Mouse (Mus musculus) limb, embryonic 12.5 days (tissue): ENCODE results near the gene Stau1. TPM values are rescaled to one million over a fixed set of nuclear protein-coding genes. Genes with fewer than 3 reads are reported as not detected.
A peak's percentile ranks its signal among the peaks of the same experiment; 100 is the strongest.
"Not testable (repeated sequence)": the region's sequence is repeated elsewhere in the genome, so short reads cannot be mapped to it uniquely, and the experiment has no call there.

Experiments
- ATAC-seq: fragments of 200-750 bp; cut with Nextera tagmentation; 2 replicates; pipeline ENCODE4 v1.8.0; 2017; ENCODE audit warnings: low read depth, moderate TSS enrichment; ENCODE audit not compliant: insufficient number of reproducible peaks, insufficient read depth, low FRiP score, low TSS enrichment
- H3K27ac ChIP-seq: fragments of 300-500 bp; sonication (generic); 2 replicates; pipeline ENCODE4 v1.5.1; 2016; ENCODE audit warnings: mild to moderate bottlenecking, moderate library complexity
- H3K27me3 ChIP-seq: fragments of 300-500 bp; sonication (generic); 2 replicates; pipeline ENCODE4 v1.6.1; 2016; ENCODE audit warnings: mild to moderate bottlenecking, moderate library complexity
- H3K36me3 ChIP-seq: fragments of 300-500 bp; sonication (generic); 2 replicates; pipeline ENCODE4 v1.6.1; 2016; ENCODE audit warnings: mild to moderate bottlenecking, moderate library complexity
- H3K4me1 ChIP-seq: fragments of 300-500 bp; sonication (generic); replicated peaks from 2 replicates; pipeline ENCODE4 v1.6.1; 2016
- H3K4me2 ChIP-seq: fragments of 300-500 bp; sonication (generic); 2 replicates; pipeline ENCODE4 v1.6.1; 2016; ENCODE audit warnings: mild to moderate bottlenecking, moderate library complexity
- H3K4me3 ChIP-seq: fragments of 300-500 bp; sonication (generic); replicated peaks from 2 replicates; pipeline ENCODE4 v1.5.1; 2016; ENCODE audit warnings: mild to moderate bottlenecking
- H3K9ac ChIP-seq: fragments of 300-500 bp; sonication (generic); replicated peaks from 2 replicates; pipeline ENCODE4 v1.6.1; 2016; ENCODE audit warnings: mild to moderate bottlenecking, moderate library complexity
- H3K9me3 ChIP-seq: fragments of 300-500 bp; sonication (generic); 2 replicates; pipeline ENCODE4 v1.6.1; 2016; ENCODE audit warnings: mild to moderate bottlenecking, moderate library complexity
- whole genome bisulfite sequencing: fragments of 180-500 bp; shearing (Covaris S2); methylation state at CpG from one replicate; pipeline ENCODE4 v1.1.7; 2016; 5-methylcytosine and 5-hydroxymethylcytosine counted together
- polyA plus RNA-seq: library from polyadenylated mRNA; unstranded; fragments of >200 nt; fragmentation: Nextera tagmentation; extraction: Ambion mirVana; gene quantifications from 2 replicates; pipeline ENCODE4 v1.2.1, GENCODE M21; 2016

The Stau1 gene
- polyA plus RNA-seq, 1 experiment from 2014 or later: 113 TPM

- H3K27me3 ChIP-seq: 0 out of 2 replicates have a peak, but pooled peaks cover 3% of the 10 kb centered on the region
- H3K4me3 ChIP-seq: no peak overlapping the region
- 87% methylated on average over 3 of the region's 3 CpGs for WGBS
- ATAC-seq: no peak
- no peak overlapping the region for H3K27ac ChIP-seq
- H3K4me1 ChIP-seq: peaks cover under 1% of the 10 kb centered on the region
- H3K9me3 ChIP-seq: no peaks in the 10 kb centered on the region
- H3K9ac ChIP-seq: no peak overlapping the region
- H3K4me2 ChIP-seq: no peak overlapping the region
- H3K36me3 ChIP-seq: no peaks in the 10 kb centered on the region
These were observed 14.4 kb upstream of the Stau1 start for GRCm38 (mm10) chr2:167010546-167010945.

GRCm38 (mm10) chr2:167009483-167009882 lies 13.4 kb upstream of the Stau1 start:
- no peak for ATAC-seq
- H3K4me2 ChIP-seq: no peak overlapping the region
- H3K36me3 ChIP-seq: no peaks in the 10 kb centered on the region
- H3K27me3 ChIP-seq: 0 out of 2 replicates have a peak, but pooled peaks cover 3% of the 10 kb centered on the region
- H3K27ac ChIP-seq: no peak overlapping the region
- no peak overlapping the region for H3K4me3 ChIP-seq
- H3K4me1 ChIP-seq: no peaks in the 10 kb centered on the region
- H3K9ac ChIP-seq: no peak overlapping the region
- WGBS: 79% methylated on average over 4 of the region's 4 CpGs
- H3K9me3 ChIP-seq: no peaks in the 10 kb centered on the region

GRCm38 (mm10) chr2:167007565-167007964 lies 11.5 kb upstream of the Stau1 start:
- H3K9ac ChIP-seq, H3K4me3 ChIP-seq, H3K4me1 ChIP-seq, H3K27ac ChIP-seq, H3K27me3 ChIP-seq, H3K36me3 ChIP-seq, ATAC-seq, H3K4me2 ChIP-seq, H3K9me3 ChIP-seq: not testable (repeated sequence)
- WGBS: 79% methylated on average over 4 of the region's 4 CpGs

- H3K27ac ChIP-seq: no peak overlapping the region
- no peak for ATAC-seq
- no peak overlapping the region for H3K4me3 ChIP-seq
- H3K36me3 ChIP-seq: no peaks in the 10 kb centered on the region
- no peaks in the 10 kb centered on the region for H3K4me1 ChIP-seq
- H3K9me3 ChIP-seq: no peaks in the 10 kb centered on the region
- no peak overlapping the region; the same call in 1 of the 2 replicates for H3K9ac ChIP-seq
- H3K4me2 ChIP-seq: no peak overlapping the region
- H3K27me3 ChIP-seq: 0 out of 2 replicates have a peak, but pooled peaks cover 3% of the 10 kb centered on the region
- 76% methylated on average over 13 of the region's 13 CpGs for WGBS
These were observed 10.9 kb upstream of the Stau1 start for GRCm38 (mm10) chr2:167007001-167007491.

GRCm38 (mm10) chr2:167006355-167006754 lies 10.3 kb upstream of the Stau1 start:
- WGBS: 91% methylated on average over 2 of the region's 2 CpGs
- Histone ChIP-seq H3K4me1 (no peaks in the 10 kb centered on the region), H3K9me3 (no peaks in the 10 kb centered on the region), H3K4me2 (no peak overlapping the region), H3K4me3 (no peak overlapping the region), H3K9ac (no peak overlapping the region), H3K27ac (no peak overlapping the region), H3K27me3 (0 out of 2 replicates have a peak, but pooled peaks cover 3% of the 10 kb centered on the region), H3K36me3 (no peaks in the 10 kb centered on the region)
- ATAC-seq: no peak

GRCm38 (mm10) chr2:167004099-167004854 lies 8.2 kb upstream of the Stau1 start:
- Histone ChIP-seq H3K4me2 (no peak overlapping the region), H3K9me3 (no peaks in the 10 kb centered on the region), H3K27me3 (no peaks in the 10 kb centered on the region), H3K36me3 (no peaks in the 10 kb centered on the region), H3K27ac (no peak overlapping the region), H3K4me3 (no peak overlapping the region), H3K4me1 (no peaks in the 10 kb centered on the region), H3K9ac (no peak overlapping the region)
- no peak for ATAC-seq
- WGBS: 41% methylated on average over 8 of the region's 8 CpGs

- Histone ChIP-seq H3K9me3 (no peaks in the 10 kb centered on the region), H3K27ac (no peak overlapping the region)
- WGBS: 53% methylated on average over 9 of the region's 9 CpGs
These were observed 5.4 kb upstream of the Stau1 start for GRCm38 (mm10) chr2:167001486-167001885.

GRCm38 (mm10) chr2:166996533-166996894 lies 415 bp upstream of the Stau1 start:
- Histone ChIP-seq H3K9me3 (no peaks in the 10 kb centered on the region), H3K36me3 (no peaks in the 10 kb centered on the region), H3K4me2 (peak overlapping the region; percentile 57), H3K4me1 (peaks cover 37% of the 10 kb centered on the region), H3K4me3 (peak overlapping the region; percentile 100), H3K27ac (peak overlapping the region; percentile 99), H3K9ac (peak overlapping the region; percentile 60), H3K27me3 (no peaks in the 10 kb centered on the region)
- peak; percentile 27; the same call in 1 of the 2 replicates for ATAC-seq
- 39% methylated on average over 8 of the region's 8 CpGs for WGBS

More at GRCm38 (mm10) chr2:167001486-167001885, 5.4 kb upstream of the Stau1 start:
- Histone ChIP-seq H3K4me3 (no peak overlapping the region), H3K4me1 (0 out of 2 replicates have a peak, but pooled peaks cover 3% of the 10 kb centered on the region), H3K9ac (no peak overlapping the region), H3K27me3 (no peaks in the 10 kb centered on the region), H3K4me2 (no peak overlapping the region), H3K36me3 (no peaks in the 10 kb centered on the region)
- ATAC-seq: no peak

GRCm38 (mm10) chr2:166995021-166995795 lies 891 bp downstream of the Stau1 start:
- Histone ChIP-seq H3K27me3 (no peaks in the 10 kb centered on the region), H3K27ac (peak overlapping the region; percentile 99), H3K36me3 (no peaks in the 10 kb centered on the region), H3K4me3 (peak overlapping the region; percentile 100), H3K4me2 (peak overlapping the region; percentile 98), H3K9ac (peak overlapping the region; percentile 98), H3K9me3 (no peaks in the 10 kb centered on the region), H3K4me1 (peaks cover 47% of the 10 kb centered on the region)
- 4% methylated on average over 28 of the region's 28 CpGs for WGBS
- no peak for ATAC-seq

GRCm38 (mm10) chr2:166991945-166992344 lies 4.2 kb downstream of the Stau1 start:
- Histone ChIP-seq H3K27me3 (no peaks in the 10 kb centered on the region), H3K9ac (no peak overlapping the region; the same call in 1 of the 2 replicates), H3K4me1 (peaks cover 50% of the 10 kb centered on the region), H3K9me3 (no peaks in the 10 kb centered on the region), H3K4me3 (no peak overlapping the region), H3K27ac (peak overlapping the region; percentile 41), H3K4me2 (no peak overlapping the region), H3K36me3 (no peaks in the 10 kb centered on the region)
- no peak for ATAC-seq

- no peaks in the 10 kb centered on the region for H3K36me3 ChIP-seq
- H3K9me3 ChIP-seq: no peaks in the 10 kb centered on the region
- H3K4me3 ChIP-seq: no peak overlapping the region
- H3K9ac ChIP-seq: no peak overlapping the region
- ATAC-seq: no peak
- 53% methylated on average over 7 of the region's 7 CpGs for WGBS
- peak overlapping the region; percentile 62; the same call in 1 of the 2 replicates for H3K27ac ChIP-seq
- H3K4me1 ChIP-seq: peaks cover 46% of the 10 kb centered on the region
- H3K27me3 ChIP-seq: no peaks in the 10 kb centered on the region
- peak overlapping the region; percentile 23 for H3K4me2 ChIP-seq
These were observed 5.2 kb downstream of the Stau1 start for GRCm38 (mm10) chr2:166990861-166991260.
